Mouse (Mus musculus): ENCODE measurements around the gene Olfr1.

The Olfr1 gene

GRCm38 (mm10) chr11:73399514-73399913, at the start of gene Olfr1:
Gene Olfr1, minus strand, starts transcription at chr11:73399614.
- no peak for DNase-seq

- no peak for DNase-seq
These were observed 29.0 kb upstream of the Olfr1 start, which contains the start of gene Olfr378 for GRCm38 (mm10) chr11:73428377-73428776. Gene Olfr378, minus strand, starts transcription at chr11:73428477.

GRCm38 (mm10) chr11:73395374-73395773, 4.0 kb downstream of the Olfr1 start:
- DNase-seq: no peak

GRCm38 (mm10) chr11:73370946-73371345, 28.5 kb downstream of the Olfr1 start, which contains the start of gene Olfr376:
Gene Olfr376, plus strand, starts transcription at chr11:73371246.
- no peak for DNase-seq

- no peak for DNase-seq
These were observed 48.9 kb downstream of the Olfr1 start, which contains the start of gene Olfr20 for GRCm38 (mm10) chr11:73350483-73350882. Gene Olfr20, plus strand, starts transcription at chr11:73350783.

Measured in right cerebral cortex, postnatal 25 days (tissue).